Mouse (Mus musculus) neural tube, embryonic 12.5 days (tissue): Measurements from ENCODE around the gene Mettl9. TPM values are rescaled to one million over a fixed set of nuclear protein-coding genes. Genes with fewer than 3 reads are reported as not detected.
A peak's percentile ranks its signal among the peaks of the same experiment; 100 is the strongest.

Source experiments
- ATAC-seq: fragments of 200-750 bp; cut with Nextera tagmentation; 2 replicates; pipeline ENCODE4 v1.8.0; 2017; ENCODE audit warnings: low read depth, mild to moderate bottlenecking, moderate TSS enrichment, moderate library complexity; ENCODE audit not compliant: low FRiP score
- H3K27ac ChIP-seq: fragments of 300-500 bp; sonication (generic); 2 replicates; pipeline ENCODE4 v1.5.1; 2016
- H3K27me3 ChIP-seq: fragments of 300-500 bp; sonication (generic); replicated peaks from 2 replicates; pipeline ENCODE4 v1.6.1; 2016; ENCODE audit warnings: mild to moderate bottlenecking
- H3K36me3 ChIP-seq: fragments of 300-500 bp; sonication (generic); 2 replicates; pipeline ENCODE4 v1.6.1; 2016; ENCODE audit warnings: mild to moderate bottlenecking
- H3K4me1 ChIP-seq: fragments of 300-500 bp; sonication (generic); 2 replicates; pipeline ENCODE4 v1.6.1; 2016
- H3K4me2 ChIP-seq: fragments of 300-500 bp; sonication (generic); replicated peaks from 2 replicates; pipeline ENCODE4 v1.6.1; 2016; ENCODE audit warnings: mild to moderate bottlenecking
- H3K4me3 ChIP-seq: fragments of 300-500 bp; sonication (generic); 2 replicates; pipeline ENCODE4 v1.5.1; 2016
- H3K9ac ChIP-seq: fragments of 300-500 bp; sonication (generic); 2 replicates; pipeline ENCODE4 v1.6.1; 2016; ENCODE audit warnings: mild to moderate bottlenecking
- H3K9me3 ChIP-seq: fragments of 300-500 bp; sonication (generic); 2 replicates; pipeline ENCODE4 v1.6.1; 2016; ENCODE audit warnings: mild to moderate bottlenecking
- WGBS: fragments of 180-500 bp; shearing (Covaris S2); methylation state at CpG from one replicate; pipeline ENCODE4 v1.1.7; 2016; 5-methylcytosine and 5-hydroxymethylcytosine counted together
- polyA plus RNA-seq: library from polyadenylated mRNA; unstranded; fragments of >200 nt; fragmentation: Nextera tagmentation; extraction: Ambion mirVana; gene quantifications from 2 replicates; pipeline ENCODE4 v1.2.1, GENCODE M21; 2016

The Mettl9 gene
- polyA plus RNA-seq = 219 and 227 TPM in 2 replicates

GRCm38 (mm10) chr7:121033856-121034652 is at the start of gene Mettl9:
Gene Mettl9 (plus strand): TSS chr7:121034445.
- H3K4me2 ChIP-seq = peak within 1 kb of the TSS; percentile 78
- H3K27me3 ChIP-seq = no peaks in the 10 kb centered on the region
- WGBS = 3% methylated on average over 35 of the region's 43 CpGs
- H3K4me1 ChIP-seq = peaks cover 21% of the 10 kb centered on the region
- no peaks in the 10 kb centered on the region for H3K9me3 ChIP-seq
- H3K4me3 ChIP-seq = peak within 1 kb of the TSS; percentile 96
- peak within 1 kb of the TSS; percentile 98 for H3K9ac ChIP-seq
- peak within 1 kb of the TSS; percentile 97 for H3K27ac ChIP-seq
- H3K36me3 ChIP-seq = no peaks in the 10 kb centered on the region
- peak; percentile 95 for ATAC-seq

- WGBS = 81% methylated on average over 8 of the region's 8 CpGs
- Histone ChIP-seq H3K27me3 (no peaks in the 10 kb centered on the region), H3K4me3 (no peak overlapping the region), H3K36me3 (no peaks in the 10 kb centered on the region), H3K4me2 (no peak overlapping the region), H3K4me1 (no peaks in the 10 kb centered on the region), H3K27ac (no peak overlapping the region), H3K9ac (no peak overlapping the region), H3K9me3 (no peaks in the 10 kb centered on the region)
- no peak for ATAC-seq
Observed at GRCm38 (mm10) chr7:120991191-120991590, 43.1 kb upstream of the Mettl9 start.

- no peak for ATAC-seq
- Histone ChIP-seq H3K9me3 (no peaks in the 10 kb centered on the region), H3K4me3 (no peak overlapping the region), H3K27me3 (no peaks in the 10 kb centered on the region), H3K36me3 (no peaks in the 10 kb centered on the region), H3K27ac (no peak overlapping the region), H3K9ac (no peak overlapping the region), H3K4me1 (no peaks in the 10 kb centered on the region), H3K4me2 (no peak overlapping the region)
- WGBS = 81% methylated on average over 2 of the region's 2 CpGs
Observed at GRCm38 (mm10) chr7:120999021-120999530, 35.2 kb upstream of the Mettl9 start.

GRCm38 (mm10) chr7:121000065-121000822 is 34.0 kb upstream of the Mettl9 start:
- Histone ChIP-seq H3K9ac (no peak overlapping the region), H3K27ac (no peak overlapping the region), H3K36me3 (no peaks in the 10 kb centered on the region), H3K27me3 (no peaks in the 10 kb centered on the region), H3K9me3 (no peaks in the 10 kb centered on the region), H3K4me2 (no peak overlapping the region), H3K4me3 (no peak overlapping the region), H3K4me1 (no peaks in the 10 kb centered on the region)
- 76% methylated on average over 3 of the region's 3 CpGs for WGBS
- no peak for ATAC-seq

DNA sequence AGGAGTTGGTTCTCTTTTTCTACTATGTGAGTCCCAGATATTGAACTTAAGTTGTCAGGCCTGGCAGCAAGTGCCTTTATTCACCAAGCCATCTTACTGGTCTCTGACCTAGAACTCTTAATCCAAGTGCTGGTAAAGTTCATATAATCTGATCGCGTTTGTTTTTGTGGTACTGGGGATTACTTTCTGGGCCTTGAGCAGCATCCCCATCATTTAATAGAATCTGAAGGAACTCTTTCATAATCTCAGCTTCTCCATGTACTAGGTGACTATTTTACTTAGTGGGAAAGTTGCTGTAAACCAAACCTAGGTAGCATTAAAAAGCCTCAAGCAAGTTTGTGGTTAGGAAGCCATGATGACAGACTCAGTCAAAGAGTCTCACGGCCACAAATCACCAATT is 32.4 kb upstream of the Mettl9 start:
- Histone ChIP-seq H3K27me3 (no peaks in the 10 kb centered on the region), H3K36me3 (no peaks in the 10 kb centered on the region), H3K27ac (no peak overlapping the region), H3K9me3 (no peaks in the 10 kb centered on the region), H3K4me2 (no peak overlapping the region), H3K4me1 (no peaks in the 10 kb centered on the region), H3K9ac (no peak overlapping the region), H3K4me3 (no peak overlapping the region)
- ATAC-seq = no peak
- WGBS = 83% methylated on average over 3 of the region's 3 CpGs

DNA sequence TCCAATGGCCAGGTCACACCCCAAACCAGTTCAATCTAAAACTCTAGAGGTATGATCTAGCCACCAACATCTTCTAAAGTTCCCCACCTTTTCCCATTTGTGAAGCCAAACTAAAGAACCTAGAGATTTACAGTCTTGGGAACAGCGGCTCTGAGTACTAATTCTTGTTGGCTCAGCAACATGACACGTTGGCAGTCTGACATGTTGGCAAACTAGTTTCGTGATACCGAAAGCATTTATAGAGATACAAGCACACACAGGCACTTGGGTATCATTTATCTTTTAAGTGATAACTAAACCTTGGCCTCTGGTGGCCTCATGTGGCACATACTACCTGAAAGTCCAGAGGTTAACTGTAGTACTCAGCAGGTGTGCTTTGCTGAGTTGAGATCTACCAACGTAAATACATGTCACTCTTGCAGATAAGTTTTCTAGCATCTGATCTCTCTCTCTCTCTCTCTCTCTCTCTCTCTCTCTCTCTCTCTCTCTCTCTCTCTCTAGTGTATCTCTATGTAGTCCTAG is 31.8 kb upstream of the Mettl9 start:
- no peak overlapping the region for H3K9ac ChIP-seq
- H3K9me3 ChIP-seq = no peaks in the 10 kb centered on the region
- no peak for ATAC-seq
- H3K27ac ChIP-seq = no peak overlapping the region
- no peaks in the 10 kb centered on the region for H3K36me3 ChIP-seq
- H3K4me3 ChIP-seq = no peak overlapping the region
- no peaks in the 10 kb centered on the region for H3K4me1 ChIP-seq
- no peaks in the 10 kb centered on the region for H3K27me3 ChIP-seq
- no peak overlapping the region for H3K4me2 ChIP-seq
- 93% methylated on average over 5 of the region's 5 CpGs for WGBS

DNA sequence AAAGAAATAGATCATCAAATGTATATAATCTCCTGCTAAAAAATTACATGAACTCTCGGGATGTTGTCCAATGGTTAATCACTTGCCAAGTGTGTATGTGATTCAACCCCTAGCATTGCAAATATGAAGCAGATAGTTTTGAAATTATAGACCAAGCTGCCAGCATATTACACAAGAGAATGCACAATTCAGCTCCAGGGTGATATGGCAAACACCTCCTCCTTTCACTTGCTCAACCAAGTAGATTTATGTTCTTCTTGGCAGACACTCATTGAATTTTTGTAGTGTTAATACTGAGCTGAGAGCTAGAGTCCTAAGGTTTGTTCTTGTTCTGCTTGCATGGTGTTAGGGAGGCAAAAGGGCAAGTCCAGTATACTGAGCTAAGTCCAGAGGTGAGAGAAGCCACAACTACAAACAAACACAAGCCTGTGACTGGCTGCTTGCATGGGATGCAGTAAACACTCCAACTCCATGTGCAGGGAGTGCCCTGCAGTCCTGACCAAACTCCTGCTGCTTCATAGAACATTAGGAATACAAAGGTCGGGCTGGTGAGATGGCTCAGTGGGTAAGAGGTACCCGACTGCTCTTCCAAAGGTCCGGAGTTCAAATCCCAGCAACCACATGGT is 30.3 kb upstream of the Mettl9 start:
- no peak overlapping the region for H3K4me2 ChIP-seq
- H3K36me3 ChIP-seq = no peaks in the 10 kb centered on the region
- no peak overlapping the region for H3K27ac ChIP-seq
- H3K27me3 ChIP-seq = no peaks in the 10 kb centered on the region
- H3K4me1 ChIP-seq = no peaks in the 10 kb centered on the region
- H3K9me3 ChIP-seq = no peaks in the 10 kb centered on the region
- no peak overlapping the region for H3K9ac ChIP-seq
- ATAC-seq = no peak
- WGBS = 72% methylated on average over 4 of the region's 4 CpGs
- H3K4me3 ChIP-seq = no peak overlapping the region

DNA sequence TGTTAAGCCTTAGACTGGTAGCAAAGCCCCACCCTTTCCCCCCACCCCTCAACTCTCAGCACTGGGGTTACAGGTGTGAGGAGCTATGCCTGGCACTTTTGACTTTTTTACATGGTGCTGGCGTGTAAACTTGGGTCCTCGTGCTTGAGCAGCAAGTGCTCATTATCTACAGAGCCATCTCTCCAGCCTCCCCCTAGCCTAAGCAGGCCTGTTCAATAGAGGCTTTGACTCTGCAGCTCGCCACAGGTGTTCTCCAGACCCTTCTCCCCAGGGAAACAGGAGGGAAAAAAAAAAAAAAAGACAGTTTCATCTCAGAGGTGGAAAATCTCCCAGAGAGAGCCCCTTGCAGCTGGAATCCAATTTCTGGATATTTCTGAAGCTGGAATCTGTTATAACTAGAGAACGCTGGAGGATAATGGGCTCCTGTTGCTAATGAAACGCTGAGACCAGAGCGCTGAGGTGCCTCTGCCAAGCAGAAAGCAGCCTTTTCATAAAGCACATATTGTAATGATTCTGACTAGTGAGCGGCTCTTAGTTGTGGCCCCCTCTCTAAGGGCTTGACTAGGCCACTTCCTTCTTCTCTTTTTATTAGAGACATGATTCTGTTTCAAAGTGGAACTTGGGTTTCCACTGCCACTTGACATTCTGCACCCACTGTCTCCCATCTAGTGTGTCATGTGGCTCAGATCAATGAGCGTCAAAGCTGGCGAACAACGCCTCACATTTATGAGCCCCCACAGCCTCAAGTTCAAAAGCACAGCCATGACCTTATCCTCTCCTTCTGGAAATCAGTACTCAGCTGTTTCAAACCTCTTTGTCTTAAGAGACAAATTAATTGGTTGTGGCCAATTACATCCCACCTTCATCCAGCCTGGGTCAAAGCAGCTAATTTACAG is 22.2 kb upstream of the Mettl9 start:
- Histone ChIP-seq H3K4me3 (no peak overlapping the region), H3K9ac (no peak overlapping the region), H3K36me3 (no peaks in the 10 kb centered on the region), H3K4me1 (no peaks in the 10 kb centered on the region), H3K9me3 (no peaks in the 10 kb centered on the region), H3K27me3 (no peaks in the 10 kb centered on the region), H3K27ac (no peak overlapping the region), H3K4me2 (no peak overlapping the region)
- 68% methylated on average over 10 of the region's 10 CpGs for WGBS
- ATAC-seq = no peak

DNA sequence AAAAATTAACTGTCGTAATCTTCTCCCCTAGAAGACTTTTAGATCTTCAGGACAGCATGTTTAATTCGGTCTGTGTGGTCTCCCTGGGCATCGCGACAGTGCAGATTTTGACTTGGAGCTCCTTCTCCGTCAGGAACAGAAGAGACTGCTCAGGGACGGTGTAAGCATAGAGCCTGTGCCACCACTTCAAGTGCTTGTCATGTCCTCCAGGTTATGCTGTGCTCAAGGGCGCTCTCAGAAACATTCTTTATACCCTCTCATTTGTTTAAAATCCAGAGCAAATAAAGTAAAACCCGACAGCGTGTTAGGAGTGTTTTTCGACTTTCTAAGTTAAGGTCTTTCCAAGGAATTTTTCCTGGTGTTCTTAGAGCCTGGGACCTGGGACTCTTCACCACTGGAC is 19.8 kb upstream of the Mettl9 start:
- H3K9ac ChIP-seq = no peak overlapping the region
- no peak overlapping the region for H3K4me2 ChIP-seq
- no peaks in the 10 kb centered on the region for H3K9me3 ChIP-seq
- no peaks in the 10 kb centered on the region for H3K27me3 ChIP-seq
- H3K4me3 ChIP-seq = no peak overlapping the region
- no peak overlapping the region for H3K27ac ChIP-seq
- WGBS = 90% methylated on average over 10 of the region's 10 CpGs
- no peak for ATAC-seq
- H3K36me3 ChIP-seq = no peaks in the 10 kb centered on the region
- no peaks in the 10 kb centered on the region for H3K4me1 ChIP-seq

GRCm38 (mm10) chr7:121018778-121019177 is 15.5 kb upstream of the Mettl9 start:
- Histone ChIP-seq H3K27me3 (no peaks in the 10 kb centered on the region), H3K4me1 (no peaks in the 10 kb centered on the region), H3K9ac (no peak overlapping the region), H3K36me3 (no peaks in the 10 kb centered on the region), H3K27ac (no peak overlapping the region), H3K9me3 (no peaks in the 10 kb centered on the region), H3K4me2 (no peak overlapping the region), H3K4me3 (no peak overlapping the region)
- no peak for ATAC-seq
- WGBS = 90% methylated on average over 3 of the region's 3 CpGs

DNA sequence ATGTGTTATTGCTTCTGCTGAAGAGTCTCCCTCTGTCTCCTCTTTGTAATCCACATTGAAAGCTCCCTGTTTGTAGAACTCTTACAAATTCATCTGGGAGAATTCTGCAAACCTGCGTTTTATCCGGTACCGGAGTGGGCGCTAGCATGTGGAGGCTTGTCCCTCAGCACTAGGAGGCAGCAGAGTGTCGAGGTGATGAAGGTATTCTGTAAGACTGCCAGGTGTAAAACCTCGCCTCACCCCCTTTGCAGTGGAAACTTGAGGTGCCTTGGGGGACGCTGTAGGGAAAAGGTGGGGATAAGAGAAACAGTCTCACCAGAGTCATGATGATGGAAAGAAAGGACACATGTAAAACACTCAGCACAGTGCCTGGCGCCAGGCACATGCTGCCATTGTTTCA is 14.0 kb upstream of the Mettl9 start:
- 43% methylated on average over 8 of the region's 8 CpGs for WGBS
- Histone ChIP-seq H3K9me3 (no peaks in the 10 kb centered on the region), H3K27me3 (no peaks in the 10 kb centered on the region), H3K27ac (no peak overlapping the region), H3K4me3 (no peak overlapping the region), H3K36me3 (no peaks in the 10 kb centered on the region), H3K4me2 (no peak overlapping the region), H3K4me1 (no peaks in the 10 kb centered on the region), H3K9ac (no peak overlapping the region)
- ATAC-seq = no peak
